Comparison of ENCODE assay signal across 8 mouse cellular contexts in the genomic region with DNA sequence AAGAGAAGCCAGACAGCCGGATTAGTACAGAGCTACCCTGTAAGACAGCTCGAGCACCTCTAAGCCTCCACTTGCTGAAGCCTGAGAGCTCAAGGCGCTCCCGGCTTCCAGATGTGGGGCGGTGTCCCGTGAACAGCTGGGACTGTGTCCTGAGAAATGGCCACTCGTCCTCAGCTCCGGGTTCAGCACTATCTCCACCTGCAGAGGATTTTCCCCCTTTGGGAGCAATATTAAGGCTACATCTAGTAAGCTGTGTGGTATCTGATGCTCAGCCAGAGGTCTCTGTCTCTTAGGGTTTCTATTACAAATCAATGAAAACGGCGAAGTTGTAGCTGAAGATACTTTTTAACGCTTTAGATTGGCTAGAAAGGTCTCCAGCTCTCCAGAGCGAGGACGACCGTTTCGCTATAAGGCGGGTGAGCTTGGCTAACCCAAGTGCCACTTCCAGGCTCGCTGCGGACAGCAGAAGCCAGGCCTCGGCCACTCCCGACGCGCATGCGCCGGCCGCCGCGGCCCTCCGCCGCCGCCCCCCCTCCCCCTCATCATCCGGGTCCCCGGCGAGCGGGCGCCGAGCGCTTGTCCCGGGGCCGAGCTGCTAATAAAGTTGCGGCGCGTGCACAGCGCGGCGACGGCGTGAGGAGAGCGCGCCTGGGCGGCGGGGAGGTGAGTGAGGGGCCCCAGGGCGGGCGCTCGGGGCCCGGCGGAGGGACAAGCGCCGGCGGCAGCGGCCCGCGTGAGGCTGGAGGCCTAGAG. TPM values are rescaled to one million over a fixed set of nuclear protein-coding genes. Genes with fewer than 3 reads are reported as not detected.
DNase-seq lines count a peak whose midpoint lies in the region; ATAC-seq lines count a peak whose summit lies in the region.

Gene Smad5 (plus strand): TSS at position 542 of the 753 bp plus-strand sequence.

- peak within 1 kb of the TSS; percentile 77 for H3K4me3 ChIP-seq in limb, embryonic 12.5 days (replicated peaks)
- H3K4me3 ChIP-seq in midbrain, embryonic 14.5 days (replicated peaks; ENCODE audit: low read depth, low read length) = peak within 1 kb of the TSS; percentile 71

- WGBS in limb, embryonic 12.5 days = 1% methylated on average over 62 of the region's 62 CpGs
- WGBS in midbrain, embryonic 14.5 days = 2% methylated on average over 60 of the region's 62 CpGs

- H3K27me3 ChIP-seq in limb, embryonic 12.5 days = no peaks in the 10 kb centered on the region
- H3K27me3 ChIP-seq in midbrain, embryonic 14.5 days (ENCODE audit: control insufficient read depth, insufficient read depth, low read length) = no peaks in the 10 kb centered on the region

- peaks cover 16% of the 10 kb centered on the region for H3K36me3 ChIP-seq in limb, embryonic 12.5 days
- H3K36me3 ChIP-seq in midbrain, embryonic 14.5 days (ENCODE audit: control insufficient read depth, insufficient read depth, low read length) = no peaks in the 10 kb centered on the region

- H3K9ac ChIP-seq in limb, embryonic 12.5 days (replicated peaks) = peak within 1 kb of the TSS; percentile 98
- H3K9ac ChIP-seq in midbrain, embryonic 14.5 days (replicated peaks; ENCODE audit: low read length) = peak within 1 kb of the TSS; percentile 92

- H3K4me1 ChIP-seq in limb, embryonic 12.5 days (replicated peaks) = peaks cover 76% of the 10 kb centered on the region
- peaks cover 52% of the 10 kb centered on the region for H3K4me1 ChIP-seq in midbrain, embryonic 14.5 days (ENCODE audit: control insufficient read depth, insufficient read depth, low read length)

- peak; percentile 87 for DNase-seq in layer of hippocampus, adult 11-12 months (ENCODE audit: low spot score)
- no peak for DNase-seq in layer of hippocampus, adult 9-10 months (ENCODE audit: low spot score)
- peak; percentile 98 for DNase-seq in embryo, embryonic 9.5 days (ENCODE audit: extremely low spot score)
- peak; percentile 99 for DNase-seq in heart, adult 11 months
- peak; percentile 88 for DNase-seq in kidney, adult 18-20 months
- DNase-seq in midbrain, embryonic 14.5 days = peak; percentile 97
- peak; percentile 63 for DNase-seq in spleen, adult 12 weeks (ENCODE audit: low spot score)

- H3K4me2 ChIP-seq in limb, embryonic 12.5 days = peak within 1 kb of the TSS; percentile 78
- peak within 1 kb of the TSS; percentile 70 for H3K4me2 ChIP-seq in midbrain, embryonic 14.5 days (ENCODE audit: low read length)

- no peaks in the 10 kb centered on the region for H3K9me3 ChIP-seq in limb, embryonic 12.5 days
- no peaks in the 10 kb centered on the region for H3K9me3 ChIP-seq in midbrain, embryonic 14.5 days (ENCODE audit: control insufficient read depth, low read length)

- H3K27ac ChIP-seq in limb, embryonic 12.5 days = peak within 1 kb of the TSS; percentile 99
- H3K27ac ChIP-seq in midbrain, embryonic 14.5 days (replicated peaks; ENCODE audit: low read depth, low read length) = peak within 1 kb of the TSS; percentile 99

- ATAC-seq in limb, embryonic 12.5 days (ENCODE audit: insufficient number of reproducible peaks, insufficient read depth, low FRiP score, low TSS enrichment, low read depth) = peak; percentile 84
- ATAC-seq in midbrain, embryonic 14.5 days (ENCODE audit: low FRiP score, low TSS enrichment) = peak; percentile 88

RNA-seq across cellular contexts. Expression of gene Smad5, which starts in this region (rescaled TPM):
- polyA plus RNA-seq in limb, embryonic 12.5 days (2016; fragmentation: Nextera tagmentation; extraction: Ambion mirVana) = 52.6 and 56.3 TPM in 2 replicates
- 20.4 and 35.7 TPM in 2 replicates for polyA plus RNA-seq in midbrain, embryonic 14.5 days (2014; fragmentation: Nextera tagmentation; extraction: Ambion mirVana)
